Mouse (Mus musculus): Measurements from ENCODE around the gene Rhoq. TPM values are rescaled to one million over a fixed set of nuclear protein-coding genes. Genes with fewer than 3 reads are reported as not detected.

The Rhoq gene
- total and polyA plus RNA-seq, 2 experiments from 2014 or later, result 17.6 to 74.6 TPM

- WGBS, result 2% methylated on average over 55 of the region's 55 CpGs
- peak; percentile 40 for ATAC-seq (ENCODE audit: insufficient read depth, low read depth)
Measured at GRCm38 (mm10) chr17:87024491-87025242, 61.8 kb downstream of the Rhoq start.

DNA sequence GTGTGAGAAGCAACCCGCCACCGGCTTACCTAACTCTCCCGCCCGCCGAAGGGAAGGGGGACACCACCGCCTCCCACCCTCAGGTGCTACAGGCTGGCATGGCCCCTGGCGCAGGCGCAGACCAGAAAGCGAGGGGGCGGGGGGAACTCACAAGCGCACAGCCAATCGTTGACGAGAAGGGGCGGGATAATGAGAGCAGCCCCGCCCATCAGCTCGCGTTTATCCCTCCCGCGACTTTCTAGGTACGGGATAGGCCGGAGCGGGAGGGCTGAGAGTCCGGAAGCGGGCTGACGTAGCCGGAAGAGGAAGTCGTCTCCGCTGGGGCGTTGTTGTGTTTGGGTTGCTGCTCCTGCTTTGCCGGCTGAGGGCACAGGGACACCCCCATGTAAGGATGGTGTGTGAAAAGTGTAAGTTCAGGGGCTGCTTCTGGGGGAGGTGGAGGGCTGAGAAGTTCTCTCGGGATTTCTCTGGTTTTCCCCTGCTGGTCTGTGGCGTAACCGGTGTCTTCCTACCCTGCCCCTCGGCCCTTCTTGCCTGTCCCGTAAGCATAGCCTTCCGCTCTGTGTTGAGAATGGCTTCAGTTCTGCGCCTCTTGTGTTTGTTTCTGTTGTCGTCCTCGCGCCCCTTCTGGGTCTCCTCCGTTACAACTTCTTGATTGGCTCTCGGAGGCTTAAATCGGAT, 62.5 kb downstream of the Rhoq start, which contains the start of the genes Pigf and Cript:
TSS of gene Pigf (minus strand) at position 138 of the 681 bp plus-strand sequence.
TSS of gene Cript (plus strand) at position 282 of the 681 bp plus-strand sequence.
- peak within 1 kb of the TSS; percentile 77 for H3K9ac ChIP-seq (replicated peaks; ENCODE audit: low read depth, low read length)
- WGBS, result under 1% methylated on average over 41 of the region's 43 CpGs

More at GRCm38 (mm10) chr17:87024491-87025242, 61.8 kb downstream of the Rhoq start:
- peaks cover 10% of the 10 kb centered on the region; the same call in 1 of the 2 replicates for H3K36me3 ChIP-seq (replicated peaks; ENCODE audit: control insufficient read depth, insufficient read depth, low read length)
- H3K9me3 ChIP-seq (replicated peaks; ENCODE audit: control insufficient read depth, low read length), result no peaks in the 10 kb centered on the region
- DNase-seq (ENCODE audit: low spot score), result no peak
- no peaks in the 10 kb centered on the region for H3K27me3 ChIP-seq (ENCODE audit: control insufficient read depth, insufficient read depth, low read length)
- H3K9ac ChIP-seq (replicated peaks; ENCODE audit: low read depth, low read length), result peak overlapping the region; percentile 57
- no peak for TF ChIP-seq EP300 (IDR thresholded peaks at IDR 0.05; ENCODE audit: low read depth)
- no peak for TF ChIP-seq CTCF (IDR thresholded peaks at IDR 0.05; ENCODE audit: low read depth)
- H3K4me2 ChIP-seq (ENCODE audit: low read depth, low read length), result peak overlapping the region; percentile 99
- peak overlapping the region; percentile 74 for H3K4me3 ChIP-seq (ENCODE audit: low read depth, low read length)
- H3K4me1 ChIP-seq (ENCODE audit: control insufficient read depth, insufficient read depth), result peaks cover 6% of the 10 kb centered on the region; the same call in 1 of the 2 replicates
- H3K27ac ChIP-seq (ENCODE audit: low read depth), result no peak overlapping the region

DNA sequence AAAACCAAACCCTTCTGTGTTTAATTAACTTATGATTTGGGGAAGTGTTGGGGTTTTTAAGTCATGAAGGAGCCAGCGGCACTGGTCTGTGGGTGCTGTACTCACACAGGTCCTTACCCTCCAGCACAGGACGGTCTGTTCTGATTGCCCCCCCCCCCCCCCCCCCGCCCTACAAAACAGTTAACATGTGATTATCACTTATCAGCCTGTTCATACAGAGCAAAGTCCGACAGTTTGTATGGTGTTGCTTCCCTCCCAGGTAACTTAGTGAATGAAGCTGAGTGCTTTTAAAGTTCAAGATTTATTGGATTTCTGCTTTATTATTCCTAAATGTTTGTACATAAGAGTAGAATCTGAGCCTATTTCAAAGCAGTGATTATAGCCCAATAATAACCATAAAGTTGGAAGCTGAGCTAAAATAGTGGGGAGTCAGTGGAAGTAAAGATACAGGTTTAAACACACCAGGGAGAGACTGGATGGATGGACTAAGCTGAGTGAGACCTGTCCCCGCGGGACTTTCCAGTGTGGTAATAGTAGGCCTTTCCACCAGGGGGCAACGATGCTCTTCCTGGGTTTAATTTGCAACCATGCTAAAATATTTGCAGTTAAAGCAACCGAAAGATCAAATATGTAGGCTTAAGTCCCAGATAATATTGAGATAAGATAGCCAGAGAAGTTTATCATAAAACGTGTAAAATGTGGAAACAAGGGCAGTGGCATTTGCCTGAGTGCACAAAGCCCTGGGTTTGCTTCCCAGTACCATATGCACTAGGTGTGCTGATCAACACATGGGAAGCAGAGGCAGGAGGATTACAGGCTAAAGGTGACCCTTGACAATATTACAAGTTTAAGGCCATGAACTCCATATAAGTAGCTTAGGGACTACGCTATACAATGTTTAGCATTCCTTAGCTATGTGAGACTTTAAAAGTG, 73.5 kb downstream of the Rhoq start:
- DNase-seq (ENCODE audit: low spot score) (peak; percentile 67), ATAC-seq (ENCODE audit: insufficient read depth, low read depth) (no peak)
- no peak for TF ChIP-seq EP300 (IDR thresholded peaks at IDR 0.05; ENCODE audit: low read depth)
- TF ChIP-seq CTCF (IDR thresholded peaks at IDR 0.05; ENCODE audit: low read depth), result peak; percentile 64
- H3K36me3 ChIP-seq (replicated peaks; ENCODE audit: control insufficient read depth, insufficient read depth, low read length), result peaks cover 41% of the 10 kb centered on the region
- no peaks in the 10 kb centered on the region for H3K9me3 ChIP-seq (replicated peaks; ENCODE audit: control insufficient read depth, low read length)
- no peaks in the 10 kb centered on the region for H3K27me3 ChIP-seq (ENCODE audit: control insufficient read depth, insufficient read depth, low read length)
- H3K27ac ChIP-seq (ENCODE audit: low read depth), result no peak overlapping the region
- 45% methylated on average over 9 of the region's 10 CpGs for WGBS
- no peak overlapping the region for H3K4me3 ChIP-seq (ENCODE audit: low read depth, low read length)
- no peaks in the 10 kb centered on the region for H3K4me1 ChIP-seq (ENCODE audit: control insufficient read depth, insufficient read depth)
- no peak overlapping the region for H3K9ac ChIP-seq (replicated peaks; ENCODE audit: low read depth, low read length)
- no peak overlapping the region for H3K4me2 ChIP-seq (ENCODE audit: low read depth, low read length)

More for the DNA sequence above, 62.5 kb downstream of the Rhoq start, which contains the start of the genes Pigf and Cript:
- TF ChIP-seq CTCF (IDR thresholded peaks at IDR 0.05; ENCODE audit: low read depth), result no peak
- no peak for TF ChIP-seq EP300 (IDR thresholded peaks at IDR 0.05; ENCODE audit: low read depth)
- Histone ChIP-seq H3K27ac (ENCODE audit: low read depth) (peak within 1 kb of the TSS; percentile 68), H3K4me3 (ENCODE audit: low read depth, low read length) (peak within 1 kb of the TSS; percentile 74), H3K4me1 (ENCODE audit: control insufficient read depth, insufficient read depth) (peaks cover 6% of the 10 kb centered on the region; the same call in 1 of the 2 replicates), H3K4me2 (ENCODE audit: low read depth, low read length) (peak within 1 kb of the TSS; percentile 99), H3K27me3 (ENCODE audit: control insufficient read depth, insufficient read depth, low read length) (no peaks in the 10 kb centered on the region), H3K9me3 (replicated peaks; ENCODE audit: control insufficient read depth, low read length) (no peaks in the 10 kb centered on the region), H3K36me3 (replicated peaks; ENCODE audit: control insufficient read depth, insufficient read depth, low read length) (peaks cover 10% of the 10 kb centered on the region; the same call in 1 of the 2 replicates)
- ATAC-seq (ENCODE audit: insufficient read depth, low read depth) (peak; percentile 100), DNase-seq (ENCODE audit: low spot score) (peak; percentile 99)

GRCm38 (mm10) chr17:87038496-87038895, 75.6 kb downstream of the Rhoq start:
- whole genome bisulfite sequencing, result 83% methylated on average over 5 of the region's 5 CpGs
- Histone ChIP-seq H3K4me3 (ENCODE audit: low read depth, low read length) (no peak overlapping the region), H3K27ac (ENCODE audit: low read depth) (no peak overlapping the region), H3K27me3 (ENCODE audit: control insufficient read depth, insufficient read depth, low read length) (no peaks in the 10 kb centered on the region), H3K4me2 (ENCODE audit: low read depth, low read length) (no peak overlapping the region), H3K36me3 (replicated peaks; ENCODE audit: control insufficient read depth, insufficient read depth, low read length) (peaks cover 25% of the 10 kb centered on the region), H3K9ac (replicated peaks; ENCODE audit: low read depth, low read length) (no peak overlapping the region), H3K4me1 (ENCODE audit: control insufficient read depth, insufficient read depth) (no peaks in the 10 kb centered on the region), H3K9me3 (replicated peaks; ENCODE audit: control insufficient read depth, low read length) (no peaks in the 10 kb centered on the region)
- DNase-seq (ENCODE audit: low spot score) (no peak), ATAC-seq (ENCODE audit: insufficient read depth, low read depth) (no peak)
- TF ChIP-seq EP300 (IDR thresholded peaks at IDR 0.05; ENCODE audit: low read depth) (no peak), CTCF (IDR thresholded peaks at IDR 0.05; ENCODE audit: low read depth) (no peak)

DNA sequence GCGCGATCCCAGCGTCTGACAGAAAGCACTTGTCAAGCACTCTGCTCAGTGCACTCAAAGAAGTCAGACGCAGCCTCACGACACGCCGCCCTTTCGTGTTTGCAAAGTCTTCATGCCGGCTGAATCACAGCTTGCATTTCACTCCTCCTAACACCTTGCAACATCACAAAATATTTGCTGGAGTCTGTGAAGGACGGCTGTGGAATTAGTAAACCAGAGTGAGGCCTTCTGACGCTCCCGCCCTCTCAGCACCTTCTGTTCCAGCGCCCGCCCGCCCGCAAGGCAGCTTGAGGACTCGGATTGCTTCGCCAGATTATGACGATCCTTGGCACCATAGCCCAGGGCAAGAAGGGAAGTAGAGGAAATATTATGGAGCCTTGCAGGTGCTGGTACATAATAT, 78.9 kb downstream of the Rhoq start:
- TF ChIP-seq CTCF (IDR thresholded peaks at IDR 0.05; ENCODE audit: low read depth) (no peak), EP300 (IDR thresholded peaks at IDR 0.05; ENCODE audit: low read depth) (no peak)
- H3K27ac ChIP-seq (ENCODE audit: low read depth), result no peak overlapping the region
- H3K27me3 ChIP-seq (ENCODE audit: control insufficient read depth, insufficient read depth, low read length), result 0 out of 2 replicates have a peak, but pooled peaks cover 3% of the 10 kb centered on the region
- no peaks in the 10 kb centered on the region for H3K4me1 ChIP-seq (ENCODE audit: control insufficient read depth, insufficient read depth)
- DNase-seq (ENCODE audit: low spot score) (no peak), ATAC-seq (ENCODE audit: insufficient read depth, low read depth) (no peak)
- H3K4me3 ChIP-seq (ENCODE audit: low read depth, low read length), result no peak overlapping the region
- no peak overlapping the region for H3K9ac ChIP-seq (replicated peaks; ENCODE audit: low read depth, low read length)
- WGBS, result 58% methylated on average over 19 of the region's 19 CpGs
- peaks cover 10% of the 10 kb centered on the region; the same call in 1 of the 2 replicates for H3K36me3 ChIP-seq (replicated peaks; ENCODE audit: control insufficient read depth, insufficient read depth, low read length)
- no peaks in the 10 kb centered on the region for H3K9me3 ChIP-seq (replicated peaks; ENCODE audit: control insufficient read depth, low read length)
- no peak overlapping the region for H3K4me2 ChIP-seq (ENCODE audit: low read depth, low read length)

Measured in heart, postnatal 0 days (tissue).